Mouse (Mus musculus): ENCODE measurements around the gene Otub2.

The Otub2 gene

GRCm38 (mm10) chr12:103370861-103371260 lies 17.6 kb upstream of the Otub2 start:
- CTCF ChIA-PET, result no interaction called here

GRCm38 (mm10) chr12:103371711-103372110 lies 16.8 kb upstream of the Otub2 start:
- CTCF ChIA-PET, result no interaction called here

- CTCF ChIA-PET, result no interaction called here
These were observed 14.8 kb upstream of the Otub2 start for GRCm38 (mm10) chr12:103373530-103374236.

GRCm38 (mm10) chr12:103376124-103376523 lies 12.4 kb upstream of the Otub2 start:
- CTCF ChIA-PET, result no interaction called here

- CTCF ChIA-PET, result no interaction called here
These were observed 11.7 kb upstream of the Otub2 start for GRCm38 (mm10) chr12:103376774-103377173.

- CTCF ChIA-PET, result no interaction called here
These were observed 8.3 kb upstream of the Otub2 start for GRCm38 (mm10) chr12:103380226-103380625.

GRCm38 (mm10) chr12:103389348-103389727 lies 856 bp downstream of the Otub2 start:
- CTCF ChIA-PET, result interaction anchor here (0.5 kb wide), 1 partner anchor 246 kb away, joined by 4 read pairs; no protein-coding TSS in a partner anchor

GRCm38 (mm10) chr12:103389982-103390381 lies 1.5 kb downstream of the Otub2 start:
- CTCF ChIA-PET, result no interaction called here

- CTCF ChIA-PET, result no interaction called here
These were observed 2.6 kb downstream of the Otub2 start for GRCm38 (mm10) chr12:103391098-103391497.

- CTCF ChIA-PET, result no interaction called here
These were observed 5.0 kb downstream of the Otub2 start for GRCm38 (mm10) chr12:103393528-103393927.

GRCm38 (mm10) chr12:103395486-103396275 lies 7.2 kb downstream of the Otub2 start:
- CTCF ChIA-PET, result no interaction called here

GRCm38 (mm10) chr12:103396751-103397150 lies 8.3 kb downstream of the Otub2 start:
- CTCF ChIA-PET, result no interaction called here

GRCm38 (mm10) chr12:103404131-103404530 lies 15.6 kb downstream of the Otub2 start:
- CTCF ChIA-PET, result no interaction called here

GRCm38 (mm10) chr12:103407720-103408119 lies 19.2 kb downstream of the Otub2 start, which contains the start of gene 9330161L09Rik:
TSS of gene 9330161L09Rik (minus strand) at chr12:103407820.
- CTCF ChIA-PET, result interaction anchor here (0.5 kb wide), 1 partner anchor 43 kb away, joined by 5 read pairs; no protein-coding TSS in a partner anchor

GRCm38 (mm10) chr12:103408144-103408543 lies 19.7 kb downstream of the Otub2 start:
- CTCF ChIA-PET, result interaction anchor here (0.5 kb wide), 1 partner anchor 43 kb away, joined by 5 read pairs; no protein-coding TSS in a partner anchor

- CTCF ChIA-PET, result interaction anchor here (0.7 kb wide), 1 partner anchor 70 kb away, joined by 3 read pairs; no protein-coding TSS in a partner anchor
These were observed 36.7 kb downstream of the Otub2 start for GRCm38 (mm10) chr12:103425016-103425728.

GRCm38 (mm10) chr12:103425729-103426470 lies 37.4 kb downstream of the Otub2 start, which contains the start of gene Ddx24:
TSS of gene Ddx24 (minus strand) at chr12:103425830.
- CTCF ChIA-PET, result interaction anchor here (0.5 to 0.7 kb wide), 2 partner anchors 69 to 282 kb away, joined by 3 to 4 read pairs; no protein-coding TSS in a partner anchor

- CTCF ChIA-PET, result no interaction called here
These were observed 38.2 kb downstream of the Otub2 start for GRCm38 (mm10) chr12:103426710-103427109.

- CTCF ChIA-PET, result no interaction called here
These were observed 44.9 kb downstream of the Otub2 start for GRCm38 (mm10) chr12:103433430-103433829.

- CTCF ChIA-PET, result interaction anchor here (1.2 kb wide), 1 partner anchor 10 kb away, joined by 6 read pairs; the partner anchor contains the start of gene Ifi27l2a
These were observed 45.7 kb downstream of the Otub2 start, which contains the start of gene Ifi27 for GRCm38 (mm10) chr12:103433986-103434731. TSS of gene Ifi27 (plus strand) at chr12:103434211.
